Mouse (Mus musculus) activated CD4-positive, CD25-positive, alpha-beta regulatory T cell, adult 9 weeks (primary cell): Measurements from ENCODE around the gene Fbxo31. TPM values are rescaled to one million over a fixed set of nuclear protein-coding genes. Genes with fewer than 3 reads are reported as not detected.

Experiments
- polyA plus RNA-seq: library from polyadenylated mRNA; unstranded; fragments of 100-300 nt; shearing (Covaris generic); gene quantifications from one replicate; pipeline ENCODE4 v1.2.1, GENCODE M21; 2017

Gene Fbxo31
- polyA plus RNA-seq: 3.5 TPM

GRCm38 (mm10) chr8:121578676-121579451 is at the start of gene Fbxo31:
Gene Fbxo31, minus strand, starts transcription at chr8:121578806.

GRCm38 (mm10) chr8:121590203-121591177 is 11.9 kb upstream of the Fbxo31 start, which contains the start of gene Map1lc3b:
Gene Map1lc3b, plus strand, starts transcription at chr8:121590361.

GRCm38 (mm10) chr8:121544276-121544785 is 34.3 kb downstream of the Fbxo31 start, which contains the start of gene 1700018B08Rik:
Gene 1700018B08Rik, minus strand, starts transcription at chr8:121544320.

Other genes starting within 250 kb of the Fbxo31 start
- gene 1700018B08Rik, start 34.5 kb downstream of the Fbxo31 start, polyA plus RNA-seq: not detected
- 377 TPM for gene Map1lc3b, start 11.6 kb upstream of the Fbxo31 start, polyA plus RNA-seq
- gene Zcchc14, start 74.1 kb upstream of the Fbxo31 start, polyA plus RNA-seq: 0.10 TPM
- gene Jph3, start 150.8 kb upstream of the Fbxo31 start, polyA plus RNA-seq: 0.16 TPM